Mouse (Mus musculus) left cerebral cortex, adult 9 months (tissue): ENCODE measurements around the gene Tm7sf3.
A peak's percentile ranks its signal among the peaks of the same experiment; 100 is the strongest.
"Not testable (repeated sequence)": the region's sequence is repeated elsewhere in the genome, so short reads cannot be mapped to it uniquely, and the experiment has no call there.

ENCODE experiments used
- DNase-seq, 2 experiments: peaks; one replicate each; pipeline ENCODE4 v3.0.0; 2022; ENCODE audit warnings: low spot score in 2 of 2

Tm7sf3 gene

DNA sequence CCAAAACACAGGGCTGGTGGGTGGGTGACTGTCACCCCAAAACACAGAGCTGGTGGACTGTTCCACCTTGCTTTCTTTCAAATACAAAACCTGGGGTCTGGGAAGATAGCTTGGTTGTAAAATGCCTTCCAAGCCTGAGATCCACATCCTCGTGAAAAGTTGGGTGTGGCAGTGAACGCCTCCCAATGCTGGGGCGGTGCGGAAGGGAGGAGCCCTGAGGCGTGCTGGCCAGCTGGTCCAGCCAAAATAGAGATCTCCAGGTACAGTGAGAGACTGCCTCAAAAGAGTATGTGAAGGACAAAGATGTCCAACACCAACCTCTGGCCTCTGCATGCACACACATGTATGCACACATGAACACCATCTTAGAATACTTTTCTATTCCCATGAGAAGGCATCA lies 28.1 kb downstream of the Tm7sf3 start:
- no peak for DNase-seq

DNA sequence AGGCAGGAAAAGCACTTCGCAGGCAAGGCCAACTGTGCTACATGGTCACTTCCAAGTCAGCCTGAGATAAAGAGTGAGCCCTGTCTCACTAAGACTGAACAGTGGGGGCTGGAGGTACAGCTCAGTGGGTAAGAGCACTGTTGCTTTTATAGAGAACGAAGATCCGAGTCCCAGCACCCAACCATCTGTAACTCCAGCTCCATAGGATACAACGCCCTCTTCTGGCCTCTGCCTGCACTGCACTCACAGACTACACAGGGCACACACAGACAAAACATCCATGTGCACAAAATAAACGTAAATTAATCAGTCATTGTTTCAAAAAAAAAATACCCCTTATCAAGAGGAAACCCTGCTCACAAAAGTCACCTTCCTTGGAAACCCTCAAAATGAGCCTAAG lies 28.7 kb downstream of the Tm7sf3 start:
- DNase-seq: no peak

- no peak for DNase-seq
Measured at GRCm38 (mm10) chr6:146612736-146613135, 29.9 kb downstream of the Tm7sf3 start.

- DNase-seq: no peak
Measured at GRCm38 (mm10) chr6:146611897-146612296, 30.7 kb downstream of the Tm7sf3 start.

- no peak for DNase-seq
Measured at GRCm38 (mm10) chr6:146611385-146611784, 31.2 kb downstream of the Tm7sf3 start.

GRCm38 (mm10) chr6:146603651-146604050 lies 39.0 kb downstream of the Tm7sf3 start:
- DNase-seq: no peak

DNA sequence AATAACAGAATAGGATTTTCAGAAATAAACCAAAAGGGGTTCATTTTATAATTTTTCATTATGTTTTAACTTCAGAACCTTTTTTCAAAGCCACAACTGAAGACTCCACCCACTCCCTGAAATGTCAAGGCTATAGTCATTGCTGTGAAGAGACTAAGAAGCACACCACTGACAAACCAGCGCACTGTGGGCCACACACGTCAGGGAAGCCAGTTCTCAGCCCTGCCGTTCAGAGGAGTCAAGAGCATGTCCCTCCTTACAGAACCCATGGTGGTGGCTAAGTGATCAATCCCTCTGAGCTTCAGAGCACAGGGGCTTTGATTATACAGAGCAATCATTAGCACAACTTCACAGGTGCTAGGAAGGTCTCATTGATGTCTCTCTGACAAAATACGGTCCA lies 40.0 kb downstream of the Tm7sf3 start:
- no peak for DNase-seq

DNA sequence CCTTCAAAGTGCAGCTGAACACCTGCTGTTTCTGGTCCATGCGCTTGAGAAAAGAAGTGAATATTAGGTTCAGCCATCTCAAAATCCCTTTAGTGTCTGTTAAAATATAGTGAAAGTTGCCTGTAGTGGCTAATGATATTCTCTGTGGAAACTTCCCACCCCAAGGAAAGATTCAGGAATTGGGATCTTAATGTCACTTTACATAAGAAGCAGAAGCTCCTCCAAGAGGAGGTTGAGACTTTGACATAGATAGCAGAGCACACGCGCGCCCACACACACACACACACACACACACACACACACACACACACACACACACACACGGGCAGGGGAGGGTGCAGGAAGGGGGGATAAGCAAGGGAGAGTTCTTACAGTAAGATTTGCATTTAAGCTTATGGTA lies 57.5 kb downstream of the Tm7sf3 start:
- DNase-seq: no peak

GRCm38 (mm10) chr6:146583366-146584046 lies 59.1 kb downstream of the Tm7sf3 start:
- peak in 1 of 2 experiments; percentile 40 for DNase-seq

- peak; percentile 48 to 79 for DNase-seq
Measured at GRCm38 (mm10) chr6:146580381-146580926, 62.2 kb downstream of the Tm7sf3 start.

GRCm38 (mm10) chr6:146578586-146578985 lies 64.0 kb downstream of the Tm7sf3 start:
- DNase-seq: peak in 1 of 2 experiments; percentile 56

DNA sequence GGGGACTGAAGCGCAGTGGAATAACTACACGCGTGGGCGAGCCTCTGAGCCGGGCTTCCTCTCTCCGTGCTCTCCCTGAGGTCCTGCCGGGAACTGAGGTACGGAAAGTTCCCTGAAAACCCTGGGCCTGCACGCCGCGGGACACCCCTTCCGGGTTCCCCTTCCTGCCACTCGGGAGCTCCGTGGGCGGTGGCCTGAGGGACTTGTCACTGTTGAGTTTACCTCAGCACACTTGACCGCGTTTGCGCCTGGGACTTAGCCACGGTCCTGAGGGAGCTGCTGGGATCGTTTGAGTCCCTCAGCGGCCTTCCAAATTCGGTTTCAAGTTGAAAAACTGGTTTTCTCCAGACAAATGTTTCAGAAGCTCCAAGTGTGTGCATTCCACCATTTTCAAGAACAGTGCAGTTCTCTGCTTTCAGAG lies 64.5 kb downstream of the Tm7sf3 start:
- DNase-seq: peak in 1 of 2 experiments; percentile 70

GRCm38 (mm10) chr6:146577310-146578109 lies 65.1 kb downstream of the Tm7sf3 start, which contains the start of gene Ints13:
Ints13 (minus strand) TSS chr6:146577835.
- DNase-seq: peak; percentile 93 to 95

GRCm38 (mm10) chr6:146576903-146577302 lies 65.7 kb downstream of the Tm7sf3 start, which contains the start of gene Fgfr1op2:
Fgfr1op2 (plus strand) TSS chr6:146577203.
- DNase-seq: no peak

DNA sequence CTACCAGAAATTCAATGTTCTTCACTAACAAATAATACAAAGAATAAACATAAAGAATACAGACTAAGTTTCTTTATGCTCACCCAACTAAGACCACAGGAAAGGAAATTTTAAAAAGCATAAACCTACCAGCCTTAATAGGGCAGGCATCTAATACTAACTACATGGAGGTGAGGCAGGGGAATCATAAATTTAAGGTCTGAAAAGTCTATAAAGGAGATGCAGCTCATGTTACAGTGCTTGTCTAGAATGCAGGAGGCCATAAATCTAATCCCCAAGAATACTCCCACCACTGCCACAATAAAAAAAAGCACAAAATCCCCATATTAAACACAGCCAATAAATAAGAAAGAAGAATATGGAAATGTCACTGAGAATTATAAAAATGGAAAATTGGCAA lies 70.6 kb downstream of the Tm7sf3 start:
- DNase-seq: no peak

DNA sequence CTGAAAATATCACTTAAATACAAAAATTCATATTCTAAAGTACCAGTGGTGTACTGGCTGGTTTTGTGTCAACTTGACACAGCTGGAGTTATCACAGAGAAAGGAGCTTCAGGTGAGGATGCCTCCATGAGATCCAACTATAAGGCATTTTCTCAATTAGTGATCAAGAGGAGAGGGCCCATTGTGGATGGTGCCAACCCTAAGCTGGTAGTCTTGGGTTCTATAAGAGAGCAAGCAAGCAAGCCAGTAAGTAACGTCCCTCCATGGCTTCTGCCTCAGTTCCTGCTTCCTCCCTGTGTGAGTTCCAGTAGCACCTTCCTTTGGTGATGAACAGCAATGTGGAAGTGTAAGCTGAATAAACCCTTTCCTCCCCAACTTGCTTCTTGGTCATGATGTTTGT lies 80.2 kb downstream of the Tm7sf3 start:
- not testable (repeated sequence) for DNase-seq
